Mouse (Mus musculus): ENCODE data around the gene Cdk11b. TPM values are rescaled to one million over a fixed set of nuclear protein-coding genes. Genes with fewer than 3 reads are reported as not detected.

Cdk11b gene
- total RNA-seq, 2 experiments from 2014 or later, result 43.6 to 48.8 TPM

- H3K27ac ChIP-seq, result no peak overlapping the region
Measured at GRCm38 (mm10) chr4:155692421-155692820, 67.8 kb downstream of the Cdk11b start.

GRCm38 (mm10) chr4:155694111-155694481, 69.4 kb downstream of the Cdk11b start, which contains the start of gene Fndc10:
Gene Fndc10 (plus strand): TSS chr4:155694342.
- no peak for TF ChIP-seq CTCF (conservative IDR thresholded peaks at IDR 0.05)

More at GRCm38 (mm10) chr4:155692421-155692820, 67.8 kb downstream of the Cdk11b start:
- no peak for TF ChIP-seq CTCF (conservative IDR thresholded peaks at IDR 0.05)
- no peak for DNase-seq (ENCODE audit: low spot score in 2 of 2)
- no peak overlapping the region for H3K4me3 ChIP-seq

GRCm38 (mm10) chr4:155694482-155695401, 70.1 kb downstream of the Cdk11b start:
- peak; percentile 64 to 74 for DNase-seq (ENCODE audit: low spot score in 2 of 2)
- Histone ChIP-seq H3K4me3 (peak overlapping the region; percentile 81), H3K27ac (peak overlapping the region; percentile 99)
- peak; percentile 72 for TF ChIP-seq CTCF (conservative IDR thresholded peaks at IDR 0.05)

More at GRCm38 (mm10) chr4:155694111-155694481, 69.4 kb downstream of the Cdk11b start, which contains the start of gene Fndc10:
- H3K4me3 ChIP-seq, result peak within 1 kb of the TSS; percentile 81
- DNase-seq (ENCODE audit: low spot score in 2 of 2), result peak; percentile 63 to 73
- peak within 1 kb of the TSS; percentile 99 for H3K27ac ChIP-seq

- DNase-seq (ENCODE audit: low spot score in 2 of 2), result no peak
- H3K4me3 ChIP-seq, result peak overlapping the region; percentile 81
- H3K27ac ChIP-seq, result peak overlapping the region; percentile 99
- TF ChIP-seq CTCF (conservative IDR thresholded peaks at IDR 0.05), result no peak
Measured at GRCm38 (mm10) chr4:155695531-155696062, 70.9 kb downstream of the Cdk11b start.

- no peak for TF ChIP-seq CTCF (conservative IDR thresholded peaks at IDR 0.05)
- DNase-seq (ENCODE audit: low spot score in 2 of 2), result no peak
- H3K27ac ChIP-seq, result peak overlapping the region; percentile 99
- peak overlapping the region; percentile 81 for H3K4me3 ChIP-seq
Measured at GRCm38 (mm10) chr4:155696261-155697255, 71.9 kb downstream of the Cdk11b start.

Other genes starting within 250 kb of the Cdk11b start
- 10 to 100 TPM; 24.2 to 28.4 TPM for gene Gabrd, start 226.7 kb upstream of the Cdk11b start, total RNA-seq (2021)
- 10 to 100 TPM; 13.8 to 16.2 TPM for gene Cfap74, start 215.7 kb upstream of the Cdk11b start, total RNA-seq (2021)
- 1 to 10 TPM; 5.0 to 6.7 TPM for gene Tmem52, start 155.7 kb upstream of the Cdk11b start, total RNA-seq (2021)
- 100 to 1,000 TPM; 718 to 729 TPM for gene Gnb1, start 133.5 kb upstream of the Cdk11b start, total RNA-seq (2021)
- gene Nadk, start 62.5 kb upstream of the Cdk11b start, total RNA-seq (2021), result 10 to 100 TPM; 61.2 to 63.5 TPM
- 10 to 100 TPM; 39.7 to 40.3 TPM for gene Slc35e2, start 23.4 kb upstream of the Cdk11b start, total RNA-seq (2021)
- gene Gm10563, start 20.6 kb downstream of the Cdk11b start, total RNA-seq (2021), result not detected
- 1 to 10 TPM; 2.7 to 3.4 TPM for gene Mmp23, start 28.5 kb downstream of the Cdk11b start, total RNA-seq (2021)
- 100 to 1,000 TPM; 111 to 114 TPM for gene Mib2, start 44.3 kb downstream of the Cdk11b start, total RNA-seq (2021)
- gene Fndc10, start 69.5 kb downstream of the Cdk11b start, total RNA-seq (2021), result 10 to 100 TPM; 26.5 to 27.9 TPM
- gene Ssu72, start 79.9 kb downstream of the Cdk11b start, total RNA-seq (2021), result 10 to 100 TPM; 90.9 to 92.8 TPM
- 10 to 100 TPM; 32.7 to 39.0 TPM for gene Tmem240, start 109.9 kb downstream of the Cdk11b start, total RNA-seq (2021)
- 10 to 100 TPM; 49.9 to 51.4 TPM for gene Atad3a, start 136.2 kb downstream of the Cdk11b start, total RNA-seq (2021)
- gene Vwa1, start 149.8 kb downstream of the Cdk11b start, total RNA-seq (2021), result 1 to 10 TPM; 9.6 to 9.8 TPM
- gene Tmem88b, start 161.0 kb downstream of the Cdk11b start, total RNA-seq (2021), result 10 to 100 TPM; 24.0 to 24.8 TPM
- under 1 TPM in 1 of 2 experiments, not detected in 1; 0.32 TPM for gene Ankrd65, start 165.6 kb downstream of the Cdk11b start, total RNA-seq (2021)
- gene Mrpl20, start 178.0 kb downstream of the Cdk11b start, total RNA-seq (2021), result 10 to 100 TPM; 86.6 to 89.6 TPM
- gene Ccnl2, start 187.6 kb downstream of the Cdk11b start, total RNA-seq (2021), result 10 to 100 TPM; 79.4 to 94.2 TPM
- gene Aurkaip1, start 206.4 kb downstream of the Cdk11b start, total RNA-seq (2021), result 100 to 1,000 TPM; 102 to 105 TPM
- gene Mxra8, start 214.8 kb downstream of the Cdk11b start, total RNA-seq (2021), result 10 to 100 TPM in 1 of 2 experiments, 1 to 10 TPM in 1; 8.4 to 10.6 TPM
- gene Dvl1, start 222.5 kb downstream of the Cdk11b start, total RNA-seq (2021), result 10 to 100 TPM; 80.8 to 81.9 TPM
- under 1 TPM; 0.33 to 0.44 TPM for gene Tas1r3, start 238.5 kb downstream of the Cdk11b start, total RNA-seq (2021)
- 10 to 100 TPM; 29.2 to 31.7 TPM for gene Cptp, start 244.6 kb downstream of the Cdk11b start, total RNA-seq (2021)
- 10 to 100 TPM; 33.7 to 35.8 TPM for gene Ints11, start 244.7 kb downstream of the Cdk11b start, total RNA-seq (2021)